Mouse (Mus musculus) limb, embryonic 15.5 days (tissue): ENCODE results near the gene Wwox. TPM values are rescaled to one million over a fixed set of nuclear protein-coding genes. Genes with fewer than 3 reads are reported as not detected.

Source experiments
- ATAC-seq: fragments of 200-750 bp; cut with Nextera tagmentation; 2 replicates; pipeline ENCODE4 v1.8.0; 2017; ENCODE audit warnings: low read depth, moderate TSS enrichment; ENCODE audit not compliant: insufficient number of reproducible peaks, low FRiP score, low TSS enrichment
- H3K27ac ChIP-seq: fragments of 300-500 bp; sonication (generic); 2 replicates; pipeline ENCODE4 v1.5.1; 2015; ENCODE audit warnings: moderate library complexity, mild to moderate bottlenecking, inconsistent platforms
- H3K27me3 ChIP-seq: fragments of 300-500 bp; sonication (generic); 2 replicates; pipeline ENCODE4 v1.6.1; 2015; ENCODE audit warnings: inconsistent platforms
- H3K36me3 ChIP-seq: fragments of 300-500 bp; sonication (generic); 2 replicates; pipeline ENCODE4 v1.6.1; 2015; ENCODE audit warnings: inconsistent platforms
- H3K4me1 ChIP-seq: fragments of 300-500 bp; sonication (generic); 2 replicates; pipeline ENCODE4 v1.6.1; 2015; ENCODE audit warnings: inconsistent platforms
- H3K4me2 ChIP-seq: fragments of 300-500 bp; sonication (generic); 2 replicates; pipeline ENCODE4 v1.6.1; 2015; ENCODE audit warnings: mild to moderate bottlenecking, inconsistent platforms
- H3K4me3 ChIP-seq: fragments of 300-500 bp; sonication (generic); 2 replicates; pipeline ENCODE4 v1.5.1; 2015; ENCODE audit warnings: mild to moderate bottlenecking, inconsistent platforms
- H3K9ac ChIP-seq: fragments of 300-500 bp; sonication (generic); 2 replicates; pipeline ENCODE4 v1.6.1; 2015; ENCODE audit warnings: inconsistent platforms
- H3K9me3 ChIP-seq: fragments of 300-500 bp; sonication (generic); 2 replicates; pipeline ENCODE4 v1.6.1; 2016; ENCODE audit warnings: inconsistent platforms
- WGBS: fragments of 180-500 bp; shearing (Covaris S2); methylation state at CpG from one replicate; pipeline ENCODE4 v1.1.7; 2015; 5-methylcytosine and 5-hydroxymethylcytosine counted together
- polyA plus RNA-seq: library from polyadenylated mRNA; unstranded; fragments of >200 nt; fragmentation: Nextera tagmentation; extraction: Ambion mirVana; gene quantifications from 2 replicates; pipeline ENCODE4 v1.2.1, GENCODE M21; 2015

The Wwox gene
- polyA plus RNA-seq, 1 experiment from 2014 or later = 10.4 TPM

- ATAC-seq = no peak
- H3K27ac ChIP-seq = no peak overlapping the region
- WGBS = 47% methylated on average over 5 of the region's 5 CpGs
Measured at GRCm38 (mm10) chr8:114881891-114882401, 442.5 kb downstream of the Wwox start.

GRCm38 (mm10) chr8:114882504-114882903, 443.0 kb downstream of the Wwox start:
- Histone ChIP-seq H3K4me2 (no peak overlapping the region), H3K4me3 (no peak overlapping the region), H3K9ac (no peak overlapping the region), H3K4me1 (peaks cover 11% of the 10 kb centered on the region), H3K27me3 (peaks cover 6% of the 10 kb centered on the region), H3K27ac (no peak overlapping the region), H3K36me3 (no peaks in the 10 kb centered on the region), H3K9me3 (no peaks in the 10 kb centered on the region)
- 33% methylated on average over 4 of the region's 4 CpGs for WGBS
- no peak for ATAC-seq

More at GRCm38 (mm10) chr8:114881891-114882401, 442.5 kb downstream of the Wwox start:
- H3K27me3 ChIP-seq = peaks cover 6% of the 10 kb centered on the region
- H3K36me3 ChIP-seq = no peaks in the 10 kb centered on the region
- no peak overlapping the region for H3K9ac ChIP-seq
- H3K9me3 ChIP-seq = no peaks in the 10 kb centered on the region
- no peak overlapping the region for H3K4me3 ChIP-seq
- no peak overlapping the region for H3K4me2 ChIP-seq
- H3K4me1 ChIP-seq = peaks cover 17% of the 10 kb centered on the region

GRCm38 (mm10) chr8:114882936-114883606, 443.6 kb downstream of the Wwox start:
- peaks cover 11% of the 10 kb centered on the region for H3K4me1 ChIP-seq
- ATAC-seq = no peak
- no peak overlapping the region for H3K4me2 ChIP-seq
- H3K27me3 ChIP-seq = peaks cover 6% of the 10 kb centered on the region
- 78% methylated on average over 11 of the region's 11 CpGs for WGBS
- H3K9me3 ChIP-seq = no peaks in the 10 kb centered on the region
- no peak overlapping the region for H3K9ac ChIP-seq
- H3K27ac ChIP-seq = no peak overlapping the region
- H3K4me3 ChIP-seq = no peak overlapping the region
- H3K36me3 ChIP-seq = no peaks in the 10 kb centered on the region

GRCm38 (mm10) chr8:114883967-114884366, 444.5 kb downstream of the Wwox start:
- no peak overlapping the region for H3K4me2 ChIP-seq
- peaks cover 6% of the 10 kb centered on the region for H3K27me3 ChIP-seq
- H3K27ac ChIP-seq = no peak overlapping the region
- no peak overlapping the region for H3K4me3 ChIP-seq
- no peaks in the 10 kb centered on the region for H3K36me3 ChIP-seq
- H3K9ac ChIP-seq = no peak overlapping the region
- H3K4me1 ChIP-seq = peaks cover 11% of the 10 kb centered on the region
- no peaks in the 10 kb centered on the region for H3K9me3 ChIP-seq
- 77% methylated on average over 9 of the region's 9 CpGs for WGBS
- ATAC-seq = no peak

GRCm38 (mm10) chr8:114885026-114885592, 445.7 kb downstream of the Wwox start:
- H3K9me3 ChIP-seq = no peaks in the 10 kb centered on the region
- ATAC-seq = no peak
- H3K27ac ChIP-seq = no peak overlapping the region
- peaks cover 6% of the 10 kb centered on the region for H3K27me3 ChIP-seq
- H3K4me1 ChIP-seq = peaks cover 15% of the 10 kb centered on the region
- H3K4me3 ChIP-seq = no peak overlapping the region
- H3K4me2 ChIP-seq = no peak overlapping the region
- 40% methylated on average over 18 of the region's 18 CpGs for WGBS
- H3K36me3 ChIP-seq = no peaks in the 10 kb centered on the region
- H3K9ac ChIP-seq = no peak overlapping the region

GRCm38 (mm10) chr8:114888388-114888787, 448.9 kb downstream of the Wwox start:
- no peak for ATAC-seq
- H3K9ac ChIP-seq = no peak overlapping the region
- H3K4me2 ChIP-seq = no peak overlapping the region
- H3K36me3 ChIP-seq = no peaks in the 10 kb centered on the region
- 86% methylated on average over 3 of the region's 3 CpGs for WGBS
- peaks cover 11% of the 10 kb centered on the region for H3K4me1 ChIP-seq
- H3K27ac ChIP-seq = no peak overlapping the region
- H3K27me3 ChIP-seq = peaks cover 6% of the 10 kb centered on the region
- H3K4me3 ChIP-seq = no peak overlapping the region
- H3K9me3 ChIP-seq = no peaks in the 10 kb centered on the region

- WGBS = 57% methylated on average over 16 of the region's 16 CpGs
- Histone ChIP-seq H3K9ac (no peak overlapping the region), H3K27me3 (no peaks in the 10 kb centered on the region), H3K4me1 (peaks cover 11% of the 10 kb centered on the region), H3K9me3 (no peaks in the 10 kb centered on the region), H3K27ac (no peak overlapping the region), H3K4me3 (no peak overlapping the region), H3K36me3 (no peaks in the 10 kb centered on the region), H3K4me2 (no peak overlapping the region)
- no peak for ATAC-seq
Measured at GRCm38 (mm10) chr8:114889578-114890374, 450.3 kb downstream of the Wwox start.

- WGBS = 41% methylated on average over 5 of the region's 5 CpGs
- no peak overlapping the region for H3K9ac ChIP-seq
- peaks cover 6% of the 10 kb centered on the region for H3K4me1 ChIP-seq
- H3K27ac ChIP-seq = no peak overlapping the region
- no peaks in the 10 kb centered on the region for H3K36me3 ChIP-seq
- ATAC-seq = no peak
- H3K4me2 ChIP-seq = no peak overlapping the region
- H3K4me3 ChIP-seq = no peak overlapping the region
- no peaks in the 10 kb centered on the region for H3K27me3 ChIP-seq
- H3K9me3 ChIP-seq = no peaks in the 10 kb centered on the region
Measured at GRCm38 (mm10) chr8:114890478-114890877, 451.0 kb downstream of the Wwox start.

GRCm38 (mm10) chr8:114891252-114891651, 451.8 kb downstream of the Wwox start:
- Histone ChIP-seq H3K9me3 (no peaks in the 10 kb centered on the region), H3K27me3 (no peaks in the 10 kb centered on the region), H3K4me2 (no peak overlapping the region), H3K27ac (no peak overlapping the region), H3K4me1 (peaks cover 6% of the 10 kb centered on the region), H3K4me3 (no peak overlapping the region), H3K9ac (no peak overlapping the region), H3K36me3 (no peaks in the 10 kb centered on the region)
- 67% methylated on average over 4 of the region's 4 CpGs for WGBS
- no peak for ATAC-seq

GRCm38 (mm10) chr8:114897432-114897831, 458.0 kb downstream of the Wwox start:
- no peak overlapping the region for H3K4me3 ChIP-seq
- no peaks in the 10 kb centered on the region for H3K4me1 ChIP-seq
- no peak overlapping the region for H3K4me2 ChIP-seq
- H3K9me3 ChIP-seq = no peaks in the 10 kb centered on the region
- H3K27ac ChIP-seq = no peak overlapping the region
- H3K9ac ChIP-seq = no peak overlapping the region
- WGBS = 77% methylated on average over 8 of the region's 8 CpGs
- no peaks in the 10 kb centered on the region for H3K27me3 ChIP-seq
- no peaks in the 10 kb centered on the region for H3K36me3 ChIP-seq
- ATAC-seq = no peak

- no peaks in the 10 kb centered on the region for H3K27me3 ChIP-seq
- WGBS = 93% methylated on average over 12 of the region's 12 CpGs
Measured at GRCm38 (mm10) chr8:114899157-114899556, 459.7 kb downstream of the Wwox start.

GRCm38 (mm10) chr8:114902584-114902983, 463.1 kb downstream of the Wwox start:
- no peaks in the 10 kb centered on the region for H3K9me3 ChIP-seq
- H3K27ac ChIP-seq = no peak overlapping the region
- no peaks in the 10 kb centered on the region for H3K4me1 ChIP-seq
- no peak overlapping the region for H3K4me3 ChIP-seq
- no peaks in the 10 kb centered on the region for H3K27me3 ChIP-seq
- ATAC-seq = no peak
- no peak overlapping the region for H3K9ac ChIP-seq
- 89% methylated on average over 5 of the region's 5 CpGs for WGBS
- H3K36me3 ChIP-seq = no peaks in the 10 kb centered on the region
- no peak overlapping the region for H3K4me2 ChIP-seq

More at GRCm38 (mm10) chr8:114899157-114899556, 459.7 kb downstream of the Wwox start:
- Histone ChIP-seq H3K4me1 (no peaks in the 10 kb centered on the region), H3K4me2 (no peak overlapping the region), H3K9me3 (no peaks in the 10 kb centered on the region), H3K9ac (no peak overlapping the region), H3K4me3 (no peak overlapping the region), H3K27ac (no peak overlapping the region), H3K36me3 (no peaks in the 10 kb centered on the region)
- ATAC-seq = no peak
